Mouse (Mus musculus) forebrain, embryonic 12.5 days (tissue): Measurements from ENCODE around the gene 2610042L04Rik. TPM values are rescaled to one million over a fixed set of nuclear protein-coding genes. Genes with fewer than 3 reads are reported as not detected.

ENCODE experiments used
- polyA plus RNA-seq: library from polyadenylated mRNA; unstranded; fragments of >200 nt; fragmentation: Nextera tagmentation; extraction: Ambion mirVana; gene quantifications from 2 replicates; pipeline ENCODE4 v1.2.1, GENCODE M21; 2016

Gene 2610042L04Rik
- polyA plus RNA-seq, 1 experiment from 2014 or later = 2.0 TPM

Other genes starting within 250 kb of the 2610042L04Rik start
- 1.00 and 1.1 TPM in 2 replicates for gene Gm8108, start 224.2 kb upstream of the 2610042L04Rik start, polyA plus RNA-seq
- gene Gm3127, start 169.7 kb upstream of the 2610042L04Rik start, polyA plus RNA-seq = not detected in 2 replicates
- 1.8 and 2.1 TPM in 2 replicates for gene Gm2974, start 152.2 kb upstream of the 2610042L04Rik start, polyA plus RNA-seq
- not detected in 2 replicates for gene Gm3138, start 85.1 kb upstream of the 2610042L04Rik start, polyA plus RNA-seq
- not detected in 2 replicates for gene Gm3149, start 17.5 kb upstream of the 2610042L04Rik start, polyA plus RNA-seq
- not detected in 2 replicates for gene Gm3159, start 62.8 kb downstream of the 2610042L04Rik start, polyA plus RNA-seq
- 1.8 and 2.7 TPM in 2 replicates for gene Gm3164, start 80.7 kb downstream of the 2610042L04Rik start, polyA plus RNA-seq
- 0.65 TPM in 1 of 2 replicates, not detected in the other for gene Gm3173, start 96.2 kb downstream of the 2610042L04Rik start, polyA plus RNA-seq
- not detected in 2 replicates for gene Gm3182, start 147.0 kb downstream of the 2610042L04Rik start, polyA plus RNA-seq
- not detected in 2 replicates for gene Gm3047, start 220.6 kb downstream of the 2610042L04Rik start, polyA plus RNA-seq